Mouse (Mus musculus): ENCODE measurements around the gene Tbx5.

The Tbx5 gene

GRCm38 (mm10) chr5:119832479-119832796, at the start of gene Tbx5:
Gene Tbx5 (plus strand): TSS chr5:119832668.
- no peak for DNase-seq (ENCODE audit: low spot score in 2 of 2)

DNA sequence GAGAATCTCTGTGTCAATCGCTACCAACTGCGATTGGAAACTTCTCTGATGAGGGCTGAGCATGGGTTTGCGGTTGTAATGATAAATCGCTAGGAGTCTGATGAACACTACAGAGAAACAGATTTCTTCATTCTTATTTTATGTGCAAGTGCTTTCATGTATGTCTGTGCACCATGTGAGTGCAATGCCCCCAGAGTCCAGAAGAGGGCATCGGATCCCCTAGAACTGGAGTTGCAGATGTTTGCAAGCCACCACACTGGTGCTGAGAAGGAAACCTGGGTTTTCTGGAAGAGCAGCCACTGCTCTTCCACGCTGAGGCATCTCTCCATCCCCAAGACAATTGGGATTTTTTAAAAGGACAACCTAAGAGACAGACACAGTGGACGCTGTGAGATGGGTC, 46.5 kb upstream of the Tbx5 start:
- no peak for DNase-seq (ENCODE audit: low spot score in 2 of 2)

- DNase-seq (ENCODE audit: low spot score in 2 of 2): no peak
Measured at GRCm38 (mm10) chr5:119791664-119792063, 40.8 kb upstream of the Tbx5 start.

DNA sequence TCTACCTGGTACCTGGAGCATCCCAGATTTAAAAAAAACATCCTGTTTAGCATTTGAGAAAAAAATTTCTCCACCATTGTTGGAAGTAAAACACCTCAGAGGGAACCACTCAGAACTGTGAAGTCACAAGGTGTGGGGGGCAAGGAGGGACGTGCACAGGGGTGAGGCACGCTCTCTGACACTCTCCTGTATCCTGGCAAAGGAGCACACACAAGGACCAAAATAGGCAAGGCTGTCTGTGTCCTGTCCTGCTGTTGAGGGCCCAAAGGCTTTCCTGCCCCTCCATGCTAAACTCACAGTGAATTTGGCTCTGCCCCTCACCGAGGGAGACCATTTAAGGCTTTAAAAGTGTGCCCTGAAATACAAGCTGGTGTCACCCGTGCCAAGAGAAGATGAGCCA, 38.5 kb upstream of the Tbx5 start:
- no peak for DNase-seq (ENCODE audit: low spot score in 2 of 2)

DNA sequence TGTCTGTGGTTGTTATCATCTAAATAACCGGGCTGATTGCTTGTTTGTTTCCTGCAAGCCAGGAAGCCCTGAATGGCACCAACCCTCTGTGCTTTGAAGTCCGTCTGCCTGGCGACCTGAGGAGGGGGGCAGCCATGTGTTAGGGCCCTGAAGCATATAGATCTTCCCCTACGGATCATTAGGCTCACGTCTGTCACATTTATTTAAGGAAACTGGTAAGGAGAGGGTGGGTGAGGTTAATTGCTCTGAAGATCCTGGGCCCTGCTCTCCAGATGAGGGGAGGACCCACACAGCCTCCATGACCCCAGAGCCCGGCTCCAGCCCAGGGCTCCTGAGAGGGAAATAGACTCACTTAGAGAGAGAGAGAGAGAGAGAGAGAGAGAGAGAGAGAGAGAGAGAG, 37.1 kb upstream of the Tbx5 start:
- no peak for DNase-seq (ENCODE audit: low spot score in 2 of 2)

DNA sequence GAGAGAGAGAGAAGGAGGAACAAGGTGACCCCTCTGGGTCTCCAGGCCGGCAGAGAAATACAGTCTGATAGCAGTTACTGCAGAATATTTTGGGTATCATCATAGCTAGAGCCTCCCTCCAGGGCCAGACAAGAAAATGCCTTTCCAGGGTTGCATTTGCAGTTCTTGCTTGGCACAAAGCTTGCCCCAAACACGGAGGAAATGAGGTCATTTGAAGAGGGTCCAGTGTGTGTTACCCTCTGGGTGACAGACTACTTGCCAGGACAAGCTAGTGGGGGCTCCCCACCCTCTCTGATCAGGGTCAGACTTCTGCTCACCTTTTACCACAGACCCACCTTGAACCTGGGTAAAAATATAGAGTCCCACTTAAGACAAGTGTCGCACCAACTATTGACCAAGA, 36.7 kb upstream of the Tbx5 start:
- no peak for DNase-seq (ENCODE audit: low spot score in 2 of 2)

GRCm38 (mm10) chr5:119796443-119797160, 35.9 kb upstream of the Tbx5 start:
- DNase-seq (ENCODE audit: low spot score in 2 of 2): no peak

- DNase-seq (ENCODE audit: low spot score in 2 of 2): no peak
Measured at GRCm38 (mm10) chr5:119797580-119798150, 34.8 kb upstream of the Tbx5 start.

GRCm38 (mm10) chr5:119798261-119798660, 34.2 kb upstream of the Tbx5 start:
- no peak for DNase-seq (ENCODE audit: low spot score in 2 of 2)

DNA sequence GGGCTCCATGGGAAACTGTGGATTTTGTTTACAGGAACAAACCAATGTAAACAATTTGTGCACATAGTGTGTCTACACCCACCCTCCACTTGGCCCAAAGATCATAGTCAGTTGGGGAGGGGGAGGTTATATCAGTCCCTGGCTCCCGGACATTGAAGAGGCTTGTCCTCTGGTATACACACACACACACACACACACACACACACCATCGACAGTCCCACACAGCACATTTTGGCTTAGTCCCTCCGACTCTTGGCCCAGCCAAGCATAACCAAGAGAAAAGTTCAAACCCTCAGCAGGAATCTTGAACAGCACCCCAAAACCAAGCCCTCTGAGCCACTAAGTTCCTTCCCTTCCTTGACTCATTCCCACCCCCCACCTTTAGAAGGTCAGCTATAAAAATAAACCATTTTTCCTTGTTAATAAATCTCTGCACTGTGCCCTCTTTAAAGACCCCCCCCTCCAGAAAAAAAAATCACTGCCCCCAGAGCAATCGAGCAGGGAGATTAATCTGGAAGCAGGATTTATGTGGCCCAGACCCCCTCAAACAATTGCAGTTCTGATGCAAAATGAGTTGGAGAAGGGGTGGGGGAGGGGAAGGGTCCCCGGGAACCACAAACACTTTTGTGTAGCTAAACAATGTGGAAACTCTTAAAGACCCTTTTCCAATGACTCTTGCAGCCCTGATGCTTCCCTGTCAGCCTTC, 33.6 kb upstream of the Tbx5 start:
- DNase-seq (ENCODE audit: low spot score in 2 of 2): no peak

- DNase-seq (ENCODE audit: low spot score in 2 of 2): no peak
Measured at GRCm38 (mm10) chr5:119799419-119800242, 32.8 kb upstream of the Tbx5 start.

DNA sequence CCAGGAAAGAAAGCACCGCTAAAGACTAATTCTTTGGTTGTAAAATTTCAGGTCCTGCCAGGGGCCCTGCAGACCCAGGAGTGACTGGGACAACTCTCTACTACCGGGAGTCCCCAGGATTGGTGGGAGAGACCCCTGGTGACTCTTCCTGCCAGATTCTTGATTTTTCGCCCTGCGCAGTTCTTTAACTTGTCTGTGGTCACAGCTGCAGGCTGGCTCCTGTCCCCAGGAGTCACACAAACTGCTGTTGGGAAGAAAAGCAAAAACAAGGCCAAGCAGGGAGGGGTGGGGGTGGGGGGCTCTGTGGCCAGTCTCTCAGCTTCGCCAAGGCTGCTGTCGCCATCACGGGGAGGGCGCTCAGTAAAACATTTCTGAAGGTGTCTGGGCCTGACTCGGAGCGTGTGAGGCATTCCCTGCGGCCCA, 32.2 kb upstream of the Tbx5 start:
- DNase-seq (ENCODE audit: low spot score in 2 of 2): no peak

GRCm38 (mm10) chr5:119802617-119803410, 29.7 kb upstream of the Tbx5 start:
- DNase-seq (ENCODE audit: low spot score in 2 of 2): no peak

GRCm38 (mm10) chr5:119803411-119804251, 28.8 kb upstream of the Tbx5 start:
- DNase-seq (ENCODE audit: low spot score in 2 of 2): no peak

GRCm38 (mm10) chr5:119804301-119805039, 28.0 kb upstream of the Tbx5 start:
- no peak for DNase-seq (ENCODE audit: low spot score in 2 of 2)

DNA sequence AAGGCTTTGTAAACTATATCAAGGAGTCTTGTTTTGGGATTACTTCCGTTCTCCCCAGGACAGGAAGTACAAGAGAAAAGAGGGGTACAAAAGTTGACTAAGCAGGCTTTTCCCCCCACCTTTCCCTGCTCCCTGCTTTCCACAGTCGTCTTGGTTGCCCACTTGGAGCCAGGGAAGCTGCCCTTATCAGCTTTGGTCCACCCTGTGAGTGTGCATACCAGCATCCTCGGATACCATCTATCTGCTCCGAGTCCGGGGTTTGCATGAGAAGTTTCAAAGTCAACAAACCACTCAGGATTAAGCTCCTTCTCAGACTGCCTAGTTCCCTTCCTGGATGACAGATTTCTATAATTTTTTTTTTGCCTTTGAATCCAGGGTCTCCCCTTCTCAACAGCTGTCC, 26.8 kb upstream of the Tbx5 start:
- no peak for DNase-seq (ENCODE audit: low spot score in 2 of 2)

DNA sequence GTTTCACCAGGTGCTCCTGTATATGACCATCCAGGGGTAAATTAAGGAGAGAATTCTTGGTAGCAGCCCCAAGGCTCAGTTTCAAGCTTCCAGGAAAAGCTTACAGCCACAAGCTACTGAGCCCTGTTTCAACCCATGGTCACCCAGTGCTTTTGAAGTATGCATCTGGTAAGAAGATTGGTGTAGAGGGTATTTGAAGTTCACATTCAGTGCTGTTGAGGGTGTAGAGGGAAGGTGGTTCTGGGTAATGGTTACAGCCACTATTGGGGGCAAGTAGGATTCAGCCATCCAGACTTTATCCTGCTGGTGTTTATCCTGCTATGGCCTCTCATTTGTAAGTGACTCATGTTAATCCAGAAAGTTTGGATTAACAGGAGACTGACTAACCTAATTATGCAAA, 26.0 kb upstream of the Tbx5 start:
- no peak for DNase-seq (ENCODE audit: low spot score in 2 of 2)

- no peak for DNase-seq (ENCODE audit: low spot score in 2 of 2)
Measured at GRCm38 (mm10) chr5:119807481-119808183, 24.8 kb upstream of the Tbx5 start.

DNA sequence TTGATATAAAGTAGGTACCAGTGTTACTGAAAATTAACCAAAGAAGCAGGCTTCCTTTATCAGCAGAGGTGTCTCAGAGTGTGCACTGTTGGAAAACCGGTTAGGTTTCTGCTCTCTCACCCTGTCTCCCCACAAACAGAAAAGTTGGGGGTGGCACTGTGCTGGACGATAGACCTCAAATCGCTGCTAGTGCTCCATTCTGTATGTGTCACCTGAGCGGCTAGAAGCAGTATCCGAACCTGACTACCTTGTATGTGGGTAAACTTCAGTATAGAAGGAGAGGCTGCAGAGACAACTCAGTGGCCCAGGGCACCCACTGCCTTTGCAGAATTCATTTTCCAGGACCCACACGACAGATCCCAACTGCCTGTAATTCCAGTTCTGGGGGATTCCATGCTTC, 23.8 kb upstream of the Tbx5 start:
- no peak for DNase-seq (ENCODE audit: low spot score in 2 of 2)

Measured in frontal cortex, postnatal 25 days (tissue).